Mouse (Mus musculus): ENCODE measurements around the gene Gm4353. TPM values are rescaled to one million over a fixed set of nuclear protein-coding genes. Genes with fewer than 3 reads are reported as not detected.

Gene Gm4353
- polyA plus RNA-seq, 1 experiment from 2014 or later, result 0.33 TPM

DNA sequence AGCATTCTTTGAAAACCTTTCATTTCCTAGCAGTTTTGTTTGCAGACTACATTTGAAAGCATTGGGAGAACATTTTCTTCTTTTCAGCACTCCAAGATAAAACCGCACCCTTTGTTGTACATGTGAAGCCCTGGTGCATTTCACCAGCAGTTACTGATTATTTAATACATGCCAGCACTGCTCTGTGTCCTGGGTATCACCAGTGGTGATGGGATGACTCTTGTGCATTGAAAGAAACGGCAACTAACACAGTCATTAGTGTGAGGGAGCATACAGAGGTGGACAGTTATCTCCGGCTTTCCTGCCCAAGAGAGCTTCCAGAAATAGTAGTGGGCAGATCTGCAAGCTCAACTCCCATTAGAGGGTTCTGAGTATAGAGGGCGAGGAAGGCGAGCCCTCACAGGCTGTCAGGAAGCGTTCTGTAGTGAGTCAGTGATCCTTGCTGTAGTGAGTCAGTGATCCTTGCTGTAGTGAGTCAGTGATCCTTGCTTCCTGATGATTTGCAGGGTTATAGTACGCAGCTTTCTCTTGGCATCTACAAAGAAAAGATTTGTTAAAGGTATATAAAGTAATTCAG is 15.6 kb upstream of the Gm4353 start:
- no peaks in the 10 kb centered on the region for H3K27me3 ChIP-seq (ENCODE audit: control insufficient read depth, insufficient read depth, low read length)
- no peaks in the 10 kb centered on the region for H3K4me1 ChIP-seq (replicated peaks; ENCODE audit: control insufficient read depth, insufficient read depth)
- 53% methylated on average over 7 of the region's 7 CpGs for WGBS
- H3K9ac ChIP-seq (ENCODE audit: low read length), result no peak overlapping the region
- H3K4me3 ChIP-seq (ENCODE audit: low read depth, low read length), result no peak overlapping the region
- H3K27ac ChIP-seq (replicated peaks), result peak overlapping the region; percentile 53; the same call in 1 of the 2 replicates
- no peaks in the 10 kb centered on the region for H3K9me3 ChIP-seq (ENCODE audit: control insufficient read depth, low read length)
- no peak overlapping the region for H3K4me2 ChIP-seq (replicated peaks; ENCODE audit: low read depth)
- DNase-seq (ENCODE audit: low spot score) (no peak), ATAC-seq (ENCODE audit: low FRiP score, low TSS enrichment) (peak; percentile 96)
- TF ChIP-seq CTCF (IDR thresholded peaks at IDR 0.05; ENCODE audit: low read depth) (no peak), EP300 (optimal IDR thresholded peaks at IDR 0.05) (no peak)
- peaks cover 7% of the 10 kb centered on the region; the same call in 1 of the 2 replicates for H3K36me3 ChIP-seq (ENCODE audit: control insufficient read depth, insufficient read depth, low read length)

DNA sequence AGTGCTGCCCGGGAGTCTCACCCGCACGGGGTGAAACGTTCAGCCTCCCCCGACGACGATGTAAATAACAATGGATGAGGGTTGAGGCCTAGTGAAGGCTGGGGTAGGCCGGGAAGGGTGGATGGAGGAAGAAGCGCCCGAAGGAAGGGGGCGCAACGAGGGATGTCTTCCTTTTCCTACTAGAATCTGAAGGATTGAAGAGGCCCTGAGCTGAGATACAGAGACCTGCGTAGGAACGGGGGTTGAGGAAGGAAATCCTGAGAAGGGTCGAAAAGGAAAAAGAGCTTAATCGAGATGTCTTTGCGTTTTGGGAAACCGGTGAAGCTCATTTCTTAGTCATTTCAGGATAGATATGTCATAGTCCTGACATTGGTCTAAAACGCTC is 9.0 kb upstream of the Gm4353 start:
- no peaks in the 10 kb centered on the region for H3K36me3 ChIP-seq (ENCODE audit: control insufficient read depth, insufficient read depth, low read length)
- no peaks in the 10 kb centered on the region for H3K27me3 ChIP-seq (ENCODE audit: control insufficient read depth, insufficient read depth, low read length)
- H3K4me3 ChIP-seq (ENCODE audit: low read depth, low read length), result peak overlapping the region; percentile 71
- H3K4me1 ChIP-seq (replicated peaks; ENCODE audit: control insufficient read depth, insufficient read depth), result no peaks in the 10 kb centered on the region
- DNase-seq (ENCODE audit: low spot score) (no peak), ATAC-seq (ENCODE audit: low FRiP score, low TSS enrichment) (peak; percentile 85)
- under 1% methylated on average over 19 of the region's 19 CpGs for WGBS
- TF ChIP-seq EP300 (optimal IDR thresholded peaks at IDR 0.05), result peak; percentile 23
- peak; percentile 50 for TF ChIP-seq CTCF (IDR thresholded peaks at IDR 0.05; ENCODE audit: low read depth)
- H3K9ac ChIP-seq (ENCODE audit: low read length), result peak overlapping the region; percentile 87
- H3K9me3 ChIP-seq (ENCODE audit: control insufficient read depth, low read length), result no peaks in the 10 kb centered on the region
- H3K4me2 ChIP-seq (replicated peaks; ENCODE audit: low read depth), result peak overlapping the region; percentile 56
- H3K27ac ChIP-seq (replicated peaks), result peak overlapping the region; percentile 90

DNA sequence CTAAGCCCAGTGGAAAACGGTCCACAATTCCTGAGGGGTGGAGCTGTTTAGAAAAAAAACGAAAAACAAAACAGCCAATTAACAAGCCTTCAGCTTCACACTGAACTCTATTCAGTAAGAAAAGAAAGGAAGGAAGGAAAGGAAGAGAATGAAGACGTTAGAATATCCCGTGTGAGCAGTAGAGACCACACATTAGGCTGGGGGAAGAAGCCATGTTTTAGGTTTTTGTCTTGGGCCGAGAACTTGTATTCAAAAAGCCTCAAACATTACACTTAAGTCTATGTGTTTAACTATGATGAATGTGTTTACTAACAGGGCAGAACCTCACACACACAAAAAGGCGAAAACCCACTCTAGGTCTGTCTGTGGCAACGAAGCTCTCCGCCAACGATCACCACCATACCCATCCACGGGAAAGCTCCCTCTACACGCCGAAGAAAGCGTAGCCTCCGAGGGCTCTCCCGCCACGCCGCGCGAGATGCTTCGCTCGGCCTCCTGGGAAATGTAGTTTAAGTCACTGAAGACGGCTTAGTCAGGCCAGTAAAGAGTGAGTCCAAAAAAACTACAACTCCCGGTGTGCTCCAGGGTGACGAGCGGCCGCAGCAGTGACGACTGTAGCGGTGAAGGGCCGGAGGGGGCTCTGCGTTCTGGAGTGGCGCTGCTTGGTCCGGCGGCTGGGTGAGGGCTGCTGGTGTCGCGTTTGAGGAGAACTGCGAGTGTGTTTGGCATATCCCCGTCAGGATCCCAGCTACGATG is 8.5 kb upstream of the Gm4353 start:
- Histone ChIP-seq H3K9ac (ENCODE audit: low read length) (peak overlapping the region; percentile 87), H3K4me2 (replicated peaks; ENCODE audit: low read depth) (peak overlapping the region; percentile 56), H3K27me3 (ENCODE audit: control insufficient read depth, insufficient read depth, low read length) (no peaks in the 10 kb centered on the region), H3K9me3 (ENCODE audit: control insufficient read depth, low read length) (no peaks in the 10 kb centered on the region), H3K36me3 (ENCODE audit: control insufficient read depth, insufficient read depth, low read length) (no peaks in the 10 kb centered on the region), H3K4me3 (ENCODE audit: low read depth, low read length) (peak overlapping the region; percentile 71), H3K4me1 (replicated peaks; ENCODE audit: control insufficient read depth, insufficient read depth) (no peaks in the 10 kb centered on the region), H3K27ac (replicated peaks) (peak overlapping the region; percentile 90)
- TF ChIP-seq CTCF (IDR thresholded peaks at IDR 0.05; ENCODE audit: low read depth), result peak; percentile 67
- TF ChIP-seq EP300 (optimal IDR thresholded peaks at IDR 0.05), result peak; percentile 76
- DNase-seq (ENCODE audit: low spot score), result peak; percentile 93
- under 1% methylated on average over 38 of the region's 38 CpGs for WGBS
- ATAC-seq (ENCODE audit: low FRiP score, low TSS enrichment), result peak; percentile 100

DNA sequence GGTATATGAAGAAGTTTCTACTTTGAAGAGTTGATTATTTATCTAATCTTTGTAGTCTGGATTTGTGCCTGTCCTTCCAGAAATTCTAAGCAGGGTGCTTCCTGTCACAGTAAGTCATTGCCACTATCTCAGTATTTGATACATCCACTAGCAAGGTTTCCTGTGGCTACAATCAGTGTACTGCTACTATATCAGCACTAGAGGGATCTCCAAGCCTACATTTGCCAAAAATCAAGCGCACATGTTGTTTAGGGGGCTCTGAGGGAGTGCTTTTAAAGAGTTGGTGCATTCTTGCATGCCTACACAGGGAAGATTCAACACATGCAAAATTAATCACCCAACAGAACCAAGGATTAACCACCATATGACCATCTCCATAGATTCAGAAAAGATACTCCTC is 23.7 kb downstream of the Gm4353 start:
- 64% methylated on average over 1 of the region's 1 CpGs for WGBS
- Histone ChIP-seq H3K27me3 (ENCODE audit: control insufficient read depth, insufficient read depth, low read length) (no peaks in the 10 kb centered on the region), H3K36me3 (ENCODE audit: control insufficient read depth, insufficient read depth, low read length) (no peaks in the 10 kb centered on the region), H3K4me2 (replicated peaks; ENCODE audit: low read depth) (no peak overlapping the region), H3K27ac (replicated peaks) (no peak overlapping the region), H3K4me1 (replicated peaks; ENCODE audit: control insufficient read depth, insufficient read depth) (no peaks in the 10 kb centered on the region), H3K4me3 (ENCODE audit: low read depth, low read length) (no peak overlapping the region), H3K9ac (ENCODE audit: low read length) (no peak overlapping the region), H3K9me3 (ENCODE audit: control insufficient read depth, low read length) (no peaks in the 10 kb centered on the region)
- DNase-seq (ENCODE audit: low spot score) (no peak), ATAC-seq (ENCODE audit: low FRiP score, low TSS enrichment) (no peak)
- TF ChIP-seq CTCF (IDR thresholded peaks at IDR 0.05; ENCODE audit: low read depth), result peak; percentile 49
- no peak for TF ChIP-seq EP300 (optimal IDR thresholded peaks at IDR 0.05)

DNA sequence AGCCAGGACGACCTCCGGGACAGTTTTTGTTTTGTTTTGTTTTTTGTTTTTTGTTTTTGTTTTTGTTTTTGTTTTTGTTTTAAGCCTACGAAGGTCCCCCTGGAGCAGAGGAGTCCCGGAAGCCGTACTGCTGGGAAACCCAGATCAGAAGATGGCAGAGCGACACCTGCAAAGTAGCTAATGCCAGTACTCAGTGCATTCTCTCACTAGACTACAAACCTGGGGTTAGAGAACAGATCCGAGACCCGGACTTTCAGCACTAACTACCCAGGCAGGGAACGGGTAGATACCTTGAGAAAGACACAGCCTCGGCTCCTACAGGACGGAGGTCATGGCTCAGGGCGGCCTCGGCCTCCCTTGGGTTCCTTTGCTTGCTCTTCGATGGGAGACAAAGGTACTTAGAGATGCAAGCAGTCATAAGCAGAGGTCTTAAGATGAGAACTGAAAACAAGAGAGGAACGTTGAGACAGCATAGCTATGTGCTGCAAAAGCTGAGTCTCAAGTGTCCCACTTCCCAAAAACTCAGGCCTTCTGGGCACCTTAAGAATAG is 43.9 kb downstream of the Gm4353 start:
- ATAC-seq (ENCODE audit: low FRiP score, low TSS enrichment) (no peak), DNase-seq (ENCODE audit: low spot score) (no peak)
- peaks cover 7% of the 10 kb centered on the region for H3K4me1 ChIP-seq (replicated peaks; ENCODE audit: control insufficient read depth, insufficient read depth)
- H3K27me3 ChIP-seq (ENCODE audit: control insufficient read depth, insufficient read depth, low read length), result no peaks in the 10 kb centered on the region; the same call in 1 of the 2 replicates
- H3K4me2 ChIP-seq (replicated peaks; ENCODE audit: low read depth), result peak overlapping the region; percentile 93
- H3K36me3 ChIP-seq (ENCODE audit: control insufficient read depth, insufficient read depth, low read length), result no peaks in the 10 kb centered on the region
- H3K9me3 ChIP-seq (ENCODE audit: control insufficient read depth, low read length), result no peaks in the 10 kb centered on the region
- peak overlapping the region; percentile 50 for H3K4me3 ChIP-seq (ENCODE audit: low read depth, low read length)
- H3K27ac ChIP-seq (replicated peaks), result no peak overlapping the region
- WGBS, result 32% methylated on average over 15 of the region's 15 CpGs
- no peak overlapping the region for H3K9ac ChIP-seq (ENCODE audit: low read length)
- TF ChIP-seq EP300 (optimal IDR thresholded peaks at IDR 0.05) (no peak), CTCF (IDR thresholded peaks at IDR 0.05; ENCODE audit: low read depth) (no peak)

All from stomach, postnatal 0 days (tissue).